Mouse (Mus musculus) liver, adult 2 months (tissue): Measurements from ENCODE around the gene Tmem179.

ENCODE experiments used
- CTCF ChIP-seq: fragments of 200-500 bp; IDR thresholded peaks from 2 replicates; pipeline ENCODE4 v1.5.1; 2011; ENCODE audit warnings: low read depth, low read length, control low read depth
- POLR2A ChIP-seq: fragments of 200-500 bp; IDR thresholded peaks from 2 replicates; pipeline ENCODE4 v1.6.1; 2011; ENCODE audit warnings: low read length, control low read depth; ENCODE audit not compliant: insufficient read depth; ENCODE audit errors: extremely low read depth

DNA sequence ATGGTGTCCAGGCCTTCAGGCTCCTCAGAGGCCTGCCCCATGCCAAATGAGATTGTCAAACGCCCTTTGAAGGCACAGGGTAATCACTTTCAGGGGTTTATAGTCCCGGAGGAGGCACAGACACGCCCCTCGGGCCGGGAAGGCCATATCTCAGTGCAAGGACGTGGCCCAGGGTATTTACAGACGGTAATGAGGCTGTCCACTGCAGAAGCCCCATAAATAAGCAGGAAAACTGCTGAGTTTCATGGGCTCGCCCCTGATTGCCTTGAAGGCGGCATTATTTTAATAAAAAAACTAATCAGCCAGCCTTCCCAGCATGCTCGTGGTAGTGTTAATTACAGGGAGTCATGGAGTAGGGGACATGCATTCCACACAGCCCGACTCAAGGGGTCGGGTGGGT, 54.1 kb downstream of the Tmem179 start:
- no peak for TF ChIP-seq CTCF
- TF ChIP-seq POLR2A: no peak
